Mouse (Mus musculus) left cerebral cortex, adult 2 months (tissue): ENCODE measurements around the gene C130074G19Rik. TPM values are rescaled to one million over a fixed set of nuclear protein-coding genes. Genes with fewer than 3 reads are reported as not detected.

Experiments
- DNase-seq, 2 experiments: peaks; one replicate each; pipeline ENCODE4 v3.0.0; 2021 to 2022; ENCODE audit warnings: low spot score in 2 of 2, mixed read lengths in 1 of 2; ENCODE audit errors: extremely low spot score in 1 of 2
- H3K27ac ChIP-seq: fragments of 200-600 bp; 2 replicates; pipeline ENCODE4 v1.8.1; 2022
- H3K4me3 ChIP-seq: fragments of 200-600 bp; 2 replicates; pipeline ENCODE4 v1.8.1; 2022
- CTCF ChIP-seq: fragments of 200-600 bp; IDR thresholded peaks from 2 replicates; pipeline ENCODE4 v1.8.1; 2022; ENCODE audit warnings: antibody characterized with exemption, mild to moderate bottlenecking, moderate library complexity
- intact Hi-C: fragments of 180-260 bp; cut with DNase I; formaldehyde crosslinking; loops from one replicate; pipeline ENCODE4 v1.15.1; 2025
- total RNA-seq, 2 experiments: library from RNA; stranded (reverse); gene quantifications; 2 replicates each; pipeline ENCODE4 v1.2.3; 2021

The C130074G19Rik gene
- total RNA-seq, 2 experiments from 2014 or later = 37.6 to 46.2 TPM

GRCm38 (mm10) chr1:184872069-184872819 lies 10.8 kb downstream of the C130074G19Rik start:
- TF ChIP-seq CTCF = no peak
- no peak overlapping the region for H3K4me3 ChIP-seq

GRCm38 (mm10) chr1:184871506-184871905 lies 11.5 kb downstream of the C130074G19Rik start:
- TF ChIP-seq CTCF = no peak
- intact Hi-C loops = no loop called here
- H3K27ac ChIP-seq = no peak overlapping the region
- no peak overlapping the region for H3K4me3 ChIP-seq
- no peak for DNase-seq

More at GRCm38 (mm10) chr1:184872069-184872819, 10.8 kb downstream of the C130074G19Rik start:
- DNase-seq = no peak
- H3K27ac ChIP-seq = no peak overlapping the region
- intact Hi-C loops = no loop called here

- Histone ChIP-seq H3K27ac (peak overlapping the region; percentile 38; the same call in 1 of the 2 replicates), H3K4me3 (no peak overlapping the region)
- no peak for TF ChIP-seq CTCF
- intact Hi-C loops = no loop called here
- DNase-seq = no peak
Measured at GRCm38 (mm10) chr1:184870646-184871385, 12.2 kb downstream of the C130074G19Rik start.

GRCm38 (mm10) chr1:184869939-184870565 lies 13.0 kb downstream of the C130074G19Rik start:
- intact Hi-C loops = no loop called here
- no peak for DNase-seq
- Histone ChIP-seq H3K27ac (peak overlapping the region; percentile 38; the same call in 1 of the 2 replicates), H3K4me3 (no peak overlapping the region)
- TF ChIP-seq CTCF = no peak

- Histone ChIP-seq H3K4me3 (no peak overlapping the region), H3K27ac (no peak overlapping the region)
- no peak for DNase-seq
- intact Hi-C loops = no loop called here
- TF ChIP-seq CTCF = no peak
Measured at GRCm38 (mm10) chr1:184867640-184868120, 15.3 kb downstream of the C130074G19Rik start.

- no peak overlapping the region for H3K27ac ChIP-seq
Measured at GRCm38 (mm10) chr1:184864381-184864801, 18.6 kb downstream of the C130074G19Rik start.

DNA sequence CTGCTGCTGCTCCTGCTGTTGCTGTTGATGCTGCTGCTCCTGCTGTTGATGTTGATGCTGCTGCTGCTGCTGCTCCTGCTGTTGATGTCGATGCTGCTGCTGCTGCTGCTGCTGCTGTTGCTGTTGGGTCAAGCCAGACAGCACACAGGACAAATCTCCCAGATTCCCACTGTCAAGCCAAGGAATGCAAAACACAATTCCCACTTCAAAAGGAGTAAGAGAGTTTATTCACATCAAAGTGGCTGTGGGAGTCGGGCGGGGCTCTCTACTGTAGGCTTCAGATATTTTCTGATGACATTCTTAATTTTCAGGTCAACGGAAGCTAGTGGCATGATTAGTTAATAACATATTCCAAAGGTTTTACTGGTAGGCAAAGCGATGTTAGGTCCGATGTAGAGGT lies 20.4 kb downstream of the C130074G19Rik start:
- H3K27ac ChIP-seq = no peak overlapping the region
- DNase-seq = no peak
- no peak for TF ChIP-seq CTCF
- H3K4me3 ChIP-seq = no peak overlapping the region
- intact Hi-C loops = no loop called here

More at GRCm38 (mm10) chr1:184864381-184864801, 18.6 kb downstream of the C130074G19Rik start:
- no peak overlapping the region for H3K4me3 ChIP-seq
- no peak for DNase-seq
- TF ChIP-seq CTCF = no peak
- intact Hi-C loops = no loop called here

DNA sequence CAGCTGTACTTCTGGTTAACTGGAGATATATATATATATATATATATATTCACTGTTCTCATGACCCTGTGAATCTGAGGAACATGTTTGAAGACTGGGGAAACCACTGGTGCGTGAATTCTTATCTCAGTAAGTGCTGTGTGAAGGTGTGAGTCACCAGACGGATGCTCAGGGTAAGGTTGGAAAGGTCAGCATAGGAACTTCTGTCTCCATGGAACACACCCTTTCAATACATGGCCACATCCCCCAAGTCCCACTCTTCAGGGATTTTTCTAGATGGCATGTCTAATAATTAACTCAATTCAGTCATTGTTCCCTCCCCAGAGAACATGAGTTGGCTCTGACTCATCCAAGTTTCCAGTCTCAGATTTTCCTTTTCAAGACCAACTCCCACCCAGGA lies 21.5 kb downstream of the C130074G19Rik start:
- intact Hi-C loops = no loop called here
- no peak overlapping the region for H3K27ac ChIP-seq
- H3K4me3 ChIP-seq = no peak overlapping the region
- no peak for TF ChIP-seq CTCF
- no peak for DNase-seq

DNA sequence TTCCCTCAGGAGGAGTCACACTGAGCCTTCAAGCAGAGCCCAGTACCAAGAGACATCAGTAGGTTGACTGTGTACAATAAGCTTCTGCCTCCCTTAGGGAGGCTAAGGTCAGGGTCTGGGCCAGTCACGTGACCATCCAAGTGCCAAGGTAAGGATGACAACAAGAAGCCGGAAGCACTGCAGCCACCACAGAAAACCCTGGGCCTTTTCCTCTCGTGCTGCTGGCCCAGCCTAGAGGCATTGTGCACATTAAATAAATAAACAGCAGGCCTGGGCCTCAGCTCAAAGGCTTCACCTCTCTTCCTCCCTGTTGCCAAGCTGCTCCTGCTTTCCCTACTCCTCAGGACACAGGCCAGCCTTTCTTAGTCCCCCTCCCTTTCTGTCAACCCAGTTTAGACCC lies 22.7 kb downstream of the C130074G19Rik start:
- TF ChIP-seq CTCF = no peak
- intact Hi-C loops = no loop called here
- H3K4me3 ChIP-seq = no peak overlapping the region
- no peak overlapping the region for H3K27ac ChIP-seq
- no peak for DNase-seq

DNA sequence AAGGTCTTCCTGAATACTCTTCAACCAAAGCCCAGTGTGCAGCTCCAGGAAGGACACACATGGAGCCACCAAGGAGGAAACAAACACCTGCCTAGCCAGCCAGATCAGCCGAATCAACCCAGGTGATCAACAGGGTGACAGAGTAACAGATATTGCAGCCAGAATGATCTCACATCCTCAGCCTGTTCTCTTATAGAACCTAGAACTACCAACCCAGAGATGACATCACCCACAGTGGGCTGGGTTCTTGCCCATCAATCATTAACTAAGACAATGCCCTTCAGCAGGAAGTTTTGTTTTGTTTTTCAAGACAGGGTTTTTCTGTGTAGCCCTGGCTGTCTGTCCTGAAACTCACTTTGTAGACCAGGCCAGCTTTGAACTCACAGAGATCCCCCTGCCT lies 24.8 kb downstream of the C130074G19Rik start:
- intact Hi-C loops = no loop called here
- TF ChIP-seq CTCF = no peak
- H3K4me3 ChIP-seq = no peak overlapping the region
- DNase-seq = no peak
- no peak overlapping the region for H3K27ac ChIP-seq

- intact Hi-C loops = loop anchor here (1.0 kb wide), 1 partner anchor 20 kb away; no protein-coding TSS in a partner anchor
- peak; percentile 22 to 46 for DNase-seq
- no peak overlapping the region for H3K4me3 ChIP-seq
- no peak for TF ChIP-seq CTCF
- no peak overlapping the region; the same call in 1 of the 2 replicates for H3K27ac ChIP-seq
Measured at GRCm38 (mm10) chr1:184857216-184857615, 25.8 kb downstream of the C130074G19Rik start.
